Mouse (Mus musculus) limb, embryonic 14.5 days (tissue): ENCODE results near the gene Tmsb10. TPM values are rescaled to one million over a fixed set of nuclear protein-coding genes. Genes with fewer than 3 reads are reported as not detected.

Experiments
- ATAC-seq: fragments of 200-750 bp; cut with Nextera tagmentation; 2 replicates; pipeline ENCODE4 v1.8.0; 2017; ENCODE audit warnings: low read depth, moderate number of reproducible peaks, moderate TSS enrichment; ENCODE audit not compliant: low FRiP score
- DNase-seq: peaks from one replicate; pipeline ENCODE4 v3.0.0-alpha.2; 2015; ENCODE audit warnings: low spot score
- H3K27ac ChIP-seq: fragments of 300-500 bp; sonication (generic); replicated peaks from 2 replicates; pipeline ENCODE4 v1.5.1; 2014; ENCODE audit warnings: low read depth, mild to moderate bottlenecking, low read length, moderate library complexity, mixed read lengths
- H3K27me3 ChIP-seq: fragments of 300-500 bp; sonication (generic); 2 replicates; pipeline ENCODE4 v1.6.1; 2014; ENCODE audit warnings: low read length, mixed read lengths; ENCODE audit not compliant: control insufficient read depth, insufficient read depth
- H3K36me3 ChIP-seq: fragments of 300-500 bp; sonication (generic); 2 replicates; pipeline ENCODE4 v1.6.1; 2014; ENCODE audit warnings: mild to moderate bottlenecking, low read length, moderate library complexity, mixed read lengths; ENCODE audit not compliant: control insufficient read depth, insufficient read depth
- H3K4me1 ChIP-seq: fragments of 300-500 bp; sonication (generic); 2 replicates; pipeline ENCODE4 v1.6.1; 2014; ENCODE audit warnings: antibody characterized with exemption, low read length, mixed read lengths; ENCODE audit not compliant: control insufficient read depth, insufficient read depth
- H3K4me2 ChIP-seq: fragments of 300-500 bp; sonication (generic); replicated peaks from 2 replicates; pipeline ENCODE4 v1.6.1; 2014; ENCODE audit warnings: low read depth, mild to moderate bottlenecking, low read length, moderate library complexity; ENCODE audit not compliant: severe bottlenecking
- H3K4me3 ChIP-seq: fragments of 300-500 bp; sonication (generic); replicated peaks from 2 replicates; pipeline ENCODE4 v1.5.1; 2014; ENCODE audit warnings: low read length
- H3K9ac ChIP-seq: fragments of 300-500 bp; sonication (generic); 2 replicates; pipeline ENCODE4 v1.6.1; 2014; ENCODE audit warnings: mild to moderate bottlenecking, low read depth, low read length, moderate library complexity; ENCODE audit not compliant: severe bottlenecking
- H3K9me3 ChIP-seq: fragments of 300-500 bp; sonication (generic); 2 replicates; pipeline ENCODE4 v1.6.1; 2016; ENCODE audit warnings: low read length; ENCODE audit not compliant: control insufficient read depth
- POLR2A ChIP-seq: fragments of 200-500 bp; IDR thresholded peaks from 2 replicates; pipeline ENCODE4 v1.8.0; 2012; ENCODE audit warnings: inconsistent platforms, mild to moderate bottlenecking, moderate library complexity, borderline replicate concordance; ENCODE audit not compliant: insufficient read depth, insufficient read length; ENCODE audit errors: extremely low read depth
- WGBS: fragments of 180-500 bp; shearing (Covaris S2); extraction: QIAGEN DNeasy Blood & Tissue Kit; methylation state at CpG from one replicate; pipeline ENCODE4 v1.1.7; 2014; 5-methylcytosine and 5-hydroxymethylcytosine counted together
- polyA plus RNA-seq, 2 experiments: library from polyadenylated mRNA; depleted of rRNA in 1 of 2; stranded (reverse) in 1 of 2; unstranded in 1 of 2; fragments of >200 nt; fragmentation: Nextera tagmentation in 1 of 2; extraction: Ambion mirVana in 1 of 2; gene quantifications; 2 replicates each; pipeline versions ENCODE4 v1.2.1 to v1.2.3; 2012 to 2014

Tmsb10 gene
- polyA plus RNA-seq, 2 experiments, result 1,253 to 2,395 TPM

DNA sequence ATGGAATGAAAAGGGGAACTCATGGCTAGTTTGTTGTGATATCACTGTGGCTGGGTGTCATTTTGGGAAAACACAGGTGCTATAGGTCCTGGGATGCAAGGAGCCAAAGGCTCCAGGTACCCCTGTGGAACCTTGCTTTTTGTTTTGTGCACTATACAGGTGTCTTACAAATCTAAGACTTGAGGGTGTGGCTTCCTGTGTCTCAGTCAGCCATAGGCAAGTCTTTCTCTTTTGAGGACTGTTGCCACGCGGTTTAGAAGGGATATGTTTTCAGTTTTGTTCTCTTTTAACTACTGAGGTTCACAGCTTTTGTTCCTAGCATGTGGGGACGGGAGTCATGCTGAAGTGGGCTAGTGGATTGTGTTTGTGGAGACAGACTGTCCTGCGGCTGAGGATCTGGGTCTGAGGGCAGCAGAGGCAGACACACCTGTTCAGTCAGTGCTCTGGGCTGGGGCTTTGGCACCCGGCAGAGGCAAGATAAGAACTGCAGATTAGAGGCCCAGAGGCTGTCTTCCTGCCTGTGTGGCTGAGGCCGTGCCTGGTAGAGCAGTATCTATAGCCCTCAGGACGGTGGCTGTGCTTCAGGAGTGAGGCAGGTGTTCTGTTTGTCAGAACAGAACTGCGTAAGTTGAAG is 34.6 kb upstream of the Tmsb10 start:
- H3K4me1 ChIP-seq, result peaks cover 5% of the 10 kb centered on the region; the same call in 1 of the 2 replicates
- ATAC-seq, result no peak
- no peak overlapping the region for H3K27ac ChIP-seq
- no peaks in the 10 kb centered on the region for H3K36me3 ChIP-seq
- H3K27me3 ChIP-seq, result no peaks in the 10 kb centered on the region
- H3K9me3 ChIP-seq, result no peaks in the 10 kb centered on the region
- H3K9ac ChIP-seq, result no peak overlapping the region
- no peak overlapping the region for H3K4me3 ChIP-seq
- no peak for TF ChIP-seq POLR2A
- DNase-seq, result no peak
- H3K4me2 ChIP-seq, result no peak overlapping the region
- 62% methylated on average over 8 of the region's 8 CpGs for WGBS

DNA sequence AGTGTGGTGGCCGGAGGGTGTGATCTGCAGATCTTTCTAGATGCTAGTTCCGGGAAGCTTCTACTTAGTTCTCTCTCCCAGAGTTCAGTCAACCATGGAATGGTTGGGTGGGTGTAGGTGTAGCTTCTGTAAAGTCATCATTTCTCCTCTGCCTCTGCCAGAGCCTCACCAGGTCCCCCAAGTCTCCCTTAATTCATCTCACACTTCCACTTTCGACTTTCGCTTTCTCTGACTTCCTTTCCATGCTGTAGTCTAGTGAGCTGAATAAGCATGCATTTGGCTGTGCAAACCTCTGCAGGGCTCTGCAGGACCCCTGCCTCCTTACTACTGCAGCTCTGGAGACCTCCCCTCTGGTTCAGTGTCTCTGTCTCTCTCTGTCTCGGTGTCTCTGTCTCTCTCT is 31.7 kb upstream of the Tmsb10 start:
- ATAC-seq, result no peak
- H3K9ac ChIP-seq, result no peak overlapping the region
- 83% methylated on average over 5 of the region's 5 CpGs for WGBS
- no peak overlapping the region for H3K4me3 ChIP-seq
- H3K9me3 ChIP-seq, result no peaks in the 10 kb centered on the region
- peaks cover 15% of the 10 kb centered on the region for H3K4me1 ChIP-seq
- no peak for DNase-seq
- H3K36me3 ChIP-seq, result no peaks in the 10 kb centered on the region
- no peaks in the 10 kb centered on the region for H3K27me3 ChIP-seq
- TF ChIP-seq POLR2A, result no peak
- H3K4me2 ChIP-seq, result no peak overlapping the region
- H3K27ac ChIP-seq, result no peak overlapping the region

DNA sequence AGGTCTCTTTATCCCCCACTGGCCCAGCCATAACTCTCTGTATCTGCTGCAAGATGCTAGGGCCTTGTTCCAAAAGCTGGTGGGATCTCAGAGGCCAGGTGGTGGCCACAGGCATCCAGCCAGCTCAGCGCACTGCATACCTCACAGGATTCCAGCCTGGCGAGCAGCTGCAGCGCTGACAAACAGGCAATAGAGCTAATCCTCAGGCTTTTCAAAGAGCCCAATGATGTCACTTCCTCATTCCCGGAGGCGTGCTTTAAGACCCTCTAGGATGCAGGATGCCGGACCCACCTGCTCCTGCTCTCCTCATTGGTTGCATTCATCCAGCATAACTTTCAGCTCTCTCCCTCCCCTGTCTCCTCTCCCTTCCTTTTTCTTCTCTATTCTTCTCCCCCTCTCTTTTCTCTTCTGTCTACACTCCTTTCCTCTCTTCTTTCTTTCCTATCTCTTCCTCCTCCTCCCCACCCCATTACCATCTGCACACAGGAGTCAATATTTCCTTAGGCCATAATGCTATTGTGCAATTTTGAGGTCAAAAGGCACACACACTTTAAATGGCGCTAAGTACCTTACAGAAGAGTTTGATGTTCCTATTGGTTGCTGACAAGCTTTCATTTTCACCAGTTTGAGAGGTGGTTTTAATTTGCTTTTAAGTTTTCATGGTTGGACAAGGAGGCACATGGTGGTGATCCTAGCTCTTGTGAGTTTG is 30.6 kb upstream of the Tmsb10 start:
- H3K9me3 ChIP-seq, result no peaks in the 10 kb centered on the region
- peak; percentile 91 for DNase-seq
- no peak overlapping the region for H3K4me2 ChIP-seq
- no peaks in the 10 kb centered on the region for H3K27me3 ChIP-seq
- H3K4me3 ChIP-seq, result no peak overlapping the region
- H3K27ac ChIP-seq, result no peak overlapping the region
- TF ChIP-seq POLR2A, result no peak
- peak; percentile 95 for ATAC-seq
- H3K4me1 ChIP-seq, result peaks cover 15% of the 10 kb centered on the region
- H3K9ac ChIP-seq, result no peak overlapping the region
- no peaks in the 10 kb centered on the region for H3K36me3 ChIP-seq
- 14% methylated on average over 7 of the region's 7 CpGs for WGBS

DNA sequence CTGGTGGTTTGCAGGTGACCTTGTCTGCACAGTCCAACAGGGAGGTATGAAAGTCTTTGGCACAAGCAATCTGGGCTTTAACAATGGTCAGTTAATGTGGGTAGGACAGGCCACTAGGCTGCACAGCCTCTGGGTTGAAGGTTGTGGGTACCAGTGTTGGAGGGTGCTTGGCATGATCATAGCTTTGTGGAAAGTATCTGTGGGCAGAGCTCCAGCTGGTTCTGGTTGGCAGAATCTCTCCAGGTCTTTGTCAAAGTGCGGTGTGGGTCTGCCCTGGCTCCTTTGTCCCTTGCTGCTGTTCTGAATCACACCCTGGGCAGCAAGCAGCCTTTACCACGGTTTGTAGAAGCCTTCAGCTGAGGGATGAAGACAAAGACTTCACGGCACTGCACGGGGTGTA is 24.0 kb upstream of the Tmsb10 start:
- H3K27me3 ChIP-seq, result no peaks in the 10 kb centered on the region
- no peak overlapping the region for H3K4me2 ChIP-seq
- WGBS, result 83% methylated on average over 4 of the region's 4 CpGs
- TF ChIP-seq POLR2A, result no peak
- DNase-seq (no peak), ATAC-seq (no peak)
- H3K9ac ChIP-seq, result no peak overlapping the region
- peaks cover 36% of the 10 kb centered on the region for H3K4me1 ChIP-seq
- H3K27ac ChIP-seq, result no peak overlapping the region
- H3K4me3 ChIP-seq, result no peak overlapping the region
- no peaks in the 10 kb centered on the region for H3K36me3 ChIP-seq
- H3K9me3 ChIP-seq, result no peaks in the 10 kb centered on the region

DNA sequence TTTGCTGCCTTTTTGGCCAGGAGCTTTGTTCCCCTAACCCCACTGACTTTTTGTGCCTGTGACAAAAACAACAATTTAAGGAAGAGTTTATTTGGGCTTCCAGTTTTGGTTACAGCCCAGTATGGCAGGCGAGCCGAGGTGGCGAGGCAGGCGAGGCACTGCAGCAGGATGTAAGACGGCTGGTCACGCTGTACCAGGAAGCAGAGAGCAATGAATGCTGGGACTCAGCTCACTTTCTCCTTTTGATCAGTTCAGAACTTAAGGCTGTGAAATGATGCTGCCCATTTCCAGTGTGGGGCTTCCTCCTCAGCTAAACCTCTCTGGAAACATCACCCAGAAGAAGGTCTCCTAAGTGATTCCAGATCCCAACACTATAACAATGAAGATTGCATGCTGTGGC is 23.3 kb upstream of the Tmsb10 start:
- no peak overlapping the region for H3K9ac ChIP-seq
- 34% methylated on average over 6 of the region's 6 CpGs for WGBS
- no peak for ATAC-seq
- no peak for DNase-seq
- H3K9me3 ChIP-seq, result no peaks in the 10 kb centered on the region
- peaks cover 31% of the 10 kb centered on the region for H3K4me1 ChIP-seq
- H3K27me3 ChIP-seq, result no peaks in the 10 kb centered on the region
- TF ChIP-seq POLR2A, result 0 out of 2 replicates have a peak, but pooled peaks have one; percentile 6
- no peaks in the 10 kb centered on the region for H3K36me3 ChIP-seq
- peak overlapping the region; percentile 74 for H3K27ac ChIP-seq
- no peak overlapping the region for H3K4me2 ChIP-seq
- H3K4me3 ChIP-seq, result no peak overlapping the region
